Mouse (Mus musculus) olfactory bulb, adult 2 months (tissue): ENCODE measurements around the gene Ap2s1. TPM values are rescaled to one million over a fixed set of nuclear protein-coding genes. Genes with fewer than 3 reads are reported as not detected.

Experiments used
- H3K27ac ChIP-seq: fragments of 200-500 bp; 2 replicates; pipeline ENCODE4 v1.5.1; 2012; ENCODE audit warnings: low read depth, low read length; ENCODE audit not compliant: insufficient read depth
- H3K4me1 ChIP-seq: fragments of 200-500 bp; 2 replicates; pipeline ENCODE4 v1.6.1; 2012; ENCODE audit warnings: low read length; ENCODE audit not compliant: control insufficient read depth, insufficient read depth
- H3K4me3 ChIP-seq: fragments of 200-500 bp; 2 replicates; pipeline ENCODE4 v1.5.1; 2012; ENCODE audit warnings: mild to moderate bottlenecking, low read depth, low read length, moderate library complexity; ENCODE audit not compliant: insufficient read depth
- CTCF ChIP-seq: fragments of 200-500 bp; IDR thresholded peaks from 2 replicates; pipeline ENCODE4 v1.5.1; 2012; ENCODE audit warnings: low read depth, mild to moderate bottlenecking, low read length, moderate library complexity; ENCODE audit not compliant: insufficient read depth
- POLR2A ChIP-seq: fragments of 200-500 bp; IDR thresholded peaks from 2 replicates; pipeline ENCODE4 v1.6.1; 2012; ENCODE audit warnings: mild to moderate bottlenecking, low read depth, low read length, moderate library complexity; ENCODE audit not compliant: insufficient read depth
- WGBS: fragments of 180-500 bp; shearing (Covaris S2); methylation state at CpG from one replicate; pipeline ENCODE4 v1.1.7; 2018; 5-methylcytosine and 5-hydroxymethylcytosine counted together
- polyA plus RNA-seq: library from polyadenylated mRNA; stranded (reverse); fragments of >200 nt; gene quantifications from 2 replicates; pipeline ENCODE4 v1.2.4, GENCODE M21; 2012; ENCODE audit warnings: low replicate concordance; ENCODE audit not compliant: missing spikeins, insufficient read depth, insufficient read length

The Ap2s1 gene
- polyA plus RNA-seq, 1 experiment = not detected

DNA sequence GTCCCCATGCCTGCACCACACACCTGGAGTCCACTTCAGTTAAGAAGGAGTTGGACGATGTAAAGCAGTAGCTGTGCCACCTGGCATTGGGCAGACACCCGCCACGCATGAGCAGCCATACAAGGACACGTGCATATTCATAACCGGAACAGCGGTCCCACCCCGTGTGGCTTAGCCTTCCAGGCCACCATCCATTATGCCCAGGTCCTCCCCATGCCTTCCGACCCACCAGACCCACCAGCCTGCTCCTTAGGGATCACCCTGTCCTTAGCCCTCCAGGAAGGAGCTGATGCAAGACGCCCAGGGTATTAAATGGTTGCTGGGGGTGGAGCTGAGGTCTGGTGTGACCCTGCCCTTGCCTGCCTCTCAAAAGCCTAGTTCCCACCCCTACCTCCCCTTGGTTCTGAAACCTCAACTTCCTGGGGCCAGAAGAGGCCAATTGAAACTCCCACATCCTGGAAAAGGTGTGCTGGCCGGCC lies 46.3 kb downstream of the Ap2s1 start:
- TF ChIP-seq CTCF = no peak
- no peak for TF ChIP-seq POLR2A
- WGBS = 76% methylated on average over 10 of the region's 10 CpGs
- no peak overlapping the region for H3K27ac ChIP-seq
- peaks cover 22% of the 10 kb centered on the region for H3K4me1 ChIP-seq
- no peak overlapping the region for H3K4me3 ChIP-seq

DNA sequence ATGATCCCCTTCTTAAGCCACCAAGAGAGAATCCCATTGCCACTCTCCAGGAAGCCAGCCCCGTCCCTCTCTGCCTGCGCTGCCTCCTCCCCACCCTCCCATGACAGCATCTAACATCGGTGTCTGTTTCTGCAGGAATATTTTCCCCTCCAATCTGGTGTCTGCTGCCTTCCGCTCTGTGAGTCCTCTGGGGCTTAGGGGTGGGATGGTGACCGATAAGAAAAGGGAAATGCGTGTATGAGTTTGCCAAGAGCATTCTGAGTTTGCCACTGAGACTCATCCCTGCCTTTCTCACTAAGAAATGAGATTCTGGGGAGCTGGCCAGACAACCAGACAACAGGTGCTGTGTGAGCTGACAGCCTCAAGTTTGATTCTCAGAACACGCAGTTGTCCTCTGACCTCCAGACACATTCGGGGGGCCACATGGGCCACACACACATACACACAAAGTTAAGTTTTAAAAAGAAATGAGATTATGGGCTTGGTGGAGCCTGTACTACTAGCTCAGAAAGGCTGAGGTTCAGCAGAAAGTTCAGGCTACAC lies 47.4 kb downstream of the Ap2s1 start:
- Histone ChIP-seq H3K4me1 (peaks cover 22% of the 10 kb centered on the region), H3K27ac (no peak overlapping the region), H3K4me3 (no peak overlapping the region)
- WGBS = 86% methylated on average over 8 of the region's 8 CpGs
- no peak for TF ChIP-seq POLR2A
- no peak for TF ChIP-seq CTCF

DNA sequence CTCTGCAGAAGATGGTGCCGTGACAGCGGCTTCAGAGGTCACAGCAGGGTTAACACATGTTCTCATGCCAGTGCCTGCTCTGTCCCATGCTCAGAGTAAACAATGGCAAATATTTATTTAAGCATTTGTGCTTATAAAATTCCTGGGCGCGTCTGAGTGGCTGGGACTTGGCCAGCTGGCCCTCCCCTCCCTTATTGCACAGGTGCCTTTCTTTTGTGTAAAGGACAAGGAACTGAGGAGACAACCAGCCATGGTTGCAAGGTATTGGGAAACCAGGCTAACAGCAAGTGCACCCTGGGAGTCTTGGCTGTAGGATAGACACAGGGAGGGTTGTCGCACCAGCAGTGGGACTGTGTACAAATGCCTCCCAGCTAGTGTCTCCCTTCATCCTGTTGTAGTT lies 54.1 kb downstream of the Ap2s1 start:
- TF ChIP-seq POLR2A (no peak), CTCF (no peak)
- Histone ChIP-seq H3K4me3 (no peak overlapping the region), H3K27ac (no peak overlapping the region), H3K4me1 (peaks cover 2% of the 10 kb centered on the region; the same call in 1 of the 2 replicates)
- 86% methylated on average over 5 of the region's 5 CpGs for WGBS

DNA sequence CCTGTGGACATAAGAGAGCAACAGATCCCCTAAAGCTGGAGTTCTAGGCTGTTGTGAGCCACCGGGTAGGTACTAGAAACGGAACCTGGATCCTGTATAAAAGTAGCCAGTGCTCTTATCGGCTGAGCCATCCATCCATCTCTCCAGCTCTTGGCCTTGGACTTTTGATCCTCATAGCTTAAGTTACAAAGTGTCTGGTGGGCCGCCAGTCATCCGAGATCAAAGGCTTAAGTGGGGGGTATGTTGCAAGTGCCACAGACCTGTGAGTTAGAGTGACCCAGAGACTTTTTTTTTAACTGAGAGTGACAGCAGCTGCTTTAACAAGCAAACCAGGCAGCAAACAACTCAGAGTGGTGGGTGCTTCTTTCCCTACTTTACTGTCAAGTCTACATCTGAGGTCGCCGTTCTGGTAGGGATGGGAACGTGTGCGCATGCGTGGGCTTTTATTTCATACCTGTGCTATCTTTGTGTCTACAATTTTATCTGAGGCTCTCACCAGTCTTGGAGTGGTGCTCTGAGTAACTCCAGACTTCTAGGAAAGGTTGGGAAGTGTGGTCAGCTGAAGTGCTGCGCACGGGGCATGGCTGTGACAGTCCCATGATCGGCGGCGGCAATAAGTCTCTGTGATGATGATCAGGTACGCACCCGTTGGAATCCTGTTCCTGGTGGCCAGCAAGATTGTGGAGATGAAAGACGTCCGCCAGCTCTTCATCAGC lies 55.0 kb downstream of the Ap2s1 start:
- Histone ChIP-seq H3K27ac (no peak overlapping the region), H3K4me3 (no peak overlapping the region), H3K4me1 (peaks cover 2% of the 10 kb centered on the region; the same call in 1 of the 2 replicates)
- TF ChIP-seq POLR2A (no peak), CTCF (no peak)
- WGBS = 96% methylated on average over 19 of the region's 19 CpGs

DNA sequence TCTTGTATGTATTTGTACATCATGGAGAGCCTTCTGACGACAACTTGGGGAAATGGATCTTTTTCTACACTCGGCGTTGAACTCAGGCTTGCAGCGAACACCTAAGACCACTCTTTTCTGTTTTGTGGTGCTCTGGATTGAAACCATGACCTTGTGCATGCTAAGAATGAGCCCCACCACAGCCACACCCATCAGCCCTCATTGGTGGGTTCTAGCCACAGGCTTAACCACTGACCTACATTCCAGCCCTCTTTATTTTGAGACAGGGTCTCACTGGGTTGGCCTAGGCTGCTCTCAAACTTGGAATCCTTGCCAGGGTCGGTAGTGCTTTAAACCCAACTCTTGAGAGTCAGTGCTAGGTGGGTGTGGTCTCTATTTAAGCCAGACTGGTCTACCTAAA lies 56.7 kb downstream of the Ap2s1 start:
- Histone ChIP-seq H3K4me3 (no peak overlapping the region), H3K4me1 (peaks cover 2% of the 10 kb centered on the region; the same call in 1 of the 2 replicates), H3K27ac (no peak overlapping the region)
- 92% methylated on average over 5 of the region's 5 CpGs for WGBS
- TF ChIP-seq CTCF = no peak

Other genes with a start within 250 kb of the Ap2s1 start
- gene Arhgap35, start 123.4 kb upstream of the Ap2s1 start, polyA plus RNA-seq = not detected in 2 replicates
- not detected in 2 replicates for gene Ceacam15, start 62.7 kb upstream of the Ap2s1 start, polyA plus RNA-seq
- not detected in 2 replicates for gene Ceacam9, start 16.5 kb upstream of the Ap2s1 start, polyA plus RNA-seq
- gene Slc1a5, start 42.9 kb downstream of the Ap2s1 start, polyA plus RNA-seq = not detected in 2 replicates
- gene Strn4, start 77.5 kb downstream of the Ap2s1 start, polyA plus RNA-seq = not detected in 2 replicates
- gene Fkrp, start 78.3 kb downstream of the Ap2s1 start, polyA plus RNA-seq = not detected in 2 replicates
- gene Prkd2, start 104.5 kb downstream of the Ap2s1 start, polyA plus RNA-seq = not detected in 2 replicates
- not detected in 2 replicates for gene Dact3, start 136.9 kb downstream of the Ap2s1 start, polyA plus RNA-seq
- not detected in 2 replicates for gene Gng8, start 153.4 kb downstream of the Ap2s1 start, polyA plus RNA-seq
- gene Ptgir, start 168.1 kb downstream of the Ap2s1 start, polyA plus RNA-seq = not detected in 2 replicates
- 1,020 and 1,388 TPM in 2 replicates for gene Calm3, start 185.7 kb downstream of the Ap2s1 start, polyA plus RNA-seq
- not detected in 2 replicates for gene Pnmal2, start 206.3 kb downstream of the Ap2s1 start, polyA plus RNA-seq
- gene Pnmal1, start 221.3 kb downstream of the Ap2s1 start, polyA plus RNA-seq = not detected in 2 replicates
- not detected in 2 replicates for gene Gm42372, start 244.7 kb downstream of the Ap2s1 start, polyA plus RNA-seq